Mouse (Mus musculus) lung, adult 2 months (tissue): ENCODE measurements around the gene Chd2. TPM values are rescaled to one million over a fixed set of nuclear protein-coding genes. Genes with fewer than 3 reads are reported as not detected.
A peak's percentile ranks its signal among the peaks of the same experiment; 100 is the strongest.
"Not testable (repeated sequence)": the region's sequence is repeated elsewhere in the genome, so short reads cannot be mapped to it uniquely, and the experiment has no call there.

Experiments
- DNase-seq: peaks from one replicate; pipeline ENCODE4 v3.0.0; 2022
- H3K4me1 ChIP-seq: fragments of 200-500 bp; 2 replicates; pipeline ENCODE4 v1.6.1; 2011; ENCODE audit warnings: low read length; ENCODE audit not compliant: control insufficient read depth, insufficient read depth
- H3K4me3 ChIP-seq: fragments of 200-500 bp; replicated peaks from 2 replicates; pipeline ENCODE3; 2011; ENCODE audit warnings: low read depth, mild to moderate bottlenecking, control low read depth, low read length; ENCODE audit errors: extremely low read depth
- CTCF ChIP-seq: fragments of 200-500 bp; IDR thresholded peaks from 2 replicates; pipeline ENCODE4 v1.5.1; 2011; ENCODE audit warnings: mild to moderate bottlenecking, low read length, control low read depth; ENCODE audit not compliant: insufficient read depth
- POLR2A ChIP-seq: fragments of 200-500 bp; IDR thresholded peaks from 2 replicates; pipeline ENCODE4 v1.6.1; 2011; ENCODE audit warnings: low read depth, mild to moderate bottlenecking, control low read depth, low read length, borderline replicate concordance; ENCODE audit errors: extremely low read depth
- WGBS: fragments of 180-500 bp; shearing (Covaris S2); methylation state at CpG from one replicate; pipeline ENCODE4 v1.1.7; 2018; 5-methylcytosine and 5-hydroxymethylcytosine counted together
- polyA plus RNA-seq: library from polyadenylated mRNA; depleted of rRNA; stranded (reverse); fragments of >200 nt; gene quantifications from 2 replicates; pipeline ENCODE4 v1.2.3, GENCODE M21; 2012

The Chd2 gene
- polyA plus RNA-seq, 1 experiment, result 48.5 TPM

- Histone ChIP-seq H3K4me3 (no peak overlapping the region), H3K4me1 (peaks cover 25% of the 10 kb centered on the region)
- TF ChIP-seq CTCF, result no peak
- no peak for TF ChIP-seq POLR2A
- WGBS, result 66% methylated on average over 7 of the region's 7 CpGs
- DNase-seq, result no peak
Observed at GRCm38 (mm10) chr7:73583400-73583799, 41.8 kb upstream of the Chd2 start.

GRCm38 (mm10) chr7:73581836-73582375 lies 40.3 kb upstream of the Chd2 start:
- DNase-seq, result no peak
- WGBS, result 75% methylated on average over 6 of the region's 6 CpGs

GRCm38 (mm10) chr7:73579072-73579731 lies 37.6 kb upstream of the Chd2 start:
- WGBS, result 20% methylated on average over 8 of the region's 8 CpGs
- DNase-seq, result no peak
- Histone ChIP-seq H3K4me3 (no peak overlapping the region), H3K4me1 (peaks cover 17% of the 10 kb centered on the region)
- TF ChIP-seq POLR2A (no peak), CTCF (no peak)

More at GRCm38 (mm10) chr7:73581836-73582375, 40.3 kb upstream of the Chd2 start:
- no peak for TF ChIP-seq CTCF
- TF ChIP-seq POLR2A, result no peak
- Histone ChIP-seq H3K4me1 (peaks cover 27% of the 10 kb centered on the region), H3K4me3 (no peak overlapping the region)

- no peak for DNase-seq
- TF ChIP-seq POLR2A, result no peak
- TF ChIP-seq CTCF, result no peak
- 39% methylated on average over 6 of the region's 6 CpGs for WGBS
Observed at GRCm38 (mm10) chr7:73577888-73578421, 36.3 kb upstream of the Chd2 start.

GRCm38 (mm10) chr7:73576101-73576936 lies 34.7 kb upstream of the Chd2 start:
- DNase-seq, result no peak
- peaks cover 8% of the 10 kb centered on the region for H3K4me1 ChIP-seq
- TF ChIP-seq POLR2A (no peak), CTCF (no peak)
- no peak overlapping the region for H3K4me3 ChIP-seq
- WGBS, result 65% methylated on average over 16 of the region's 16 CpGs

More at GRCm38 (mm10) chr7:73577888-73578421, 36.3 kb upstream of the Chd2 start:
- H3K4me1 ChIP-seq, result peaks cover 8% of the 10 kb centered on the region
- H3K4me3 ChIP-seq, result no peak overlapping the region

- H3K4me1 ChIP-seq, result peaks cover 8% of the 10 kb centered on the region
- no peak overlapping the region for H3K4me3 ChIP-seq
- WGBS, result 67% methylated on average over 8 of the region's 8 CpGs
- no peak for DNase-seq
- TF ChIP-seq CTCF (no peak), POLR2A (no peak)
Observed at GRCm38 (mm10) chr7:73575257-73575656, 33.6 kb upstream of the Chd2 start.

- DNase-seq, H3K4me3 ChIP-seq, H3K4me1 ChIP-seq: not testable (repeated sequence)
- WGBS, result 86% methylated on average over 3 of the region's 3 CpGs
Observed at GRCm38 (mm10) chr7:73574673-73575072, 33.0 kb upstream of the Chd2 start.

- DNase-seq, result peak; percentile 1
- no peak overlapping the region for H3K4me3 ChIP-seq
- H3K4me1 ChIP-seq, result no peaks in the 10 kb centered on the region
- 69% methylated on average over 3 of the region's 3 CpGs for WGBS
- TF ChIP-seq CTCF, result no peak
- TF ChIP-seq POLR2A, result no peak
Observed at GRCm38 (mm10) chr7:73572571-73572970, 30.9 kb upstream of the Chd2 start.

GRCm38 (mm10) chr7:73568801-73569403 lies 27.3 kb upstream of the Chd2 start:
- TF ChIP-seq POLR2A (no peak), CTCF (no peak)
- DNase-seq, result peak; percentile 3
- no peak overlapping the region for H3K4me3 ChIP-seq
- WGBS, result 88% methylated on average over 3 of the region's 3 CpGs
- H3K4me1 ChIP-seq, result no peaks in the 10 kb centered on the region
